Mouse (Mus musculus) kidney, adult 2 months (tissue): ENCODE results near the gene Dera. TPM values are rescaled to one million over a fixed set of nuclear protein-coding genes. Genes with fewer than 3 reads are reported as not detected.

ENCODE experiments used
- DNase-seq: peaks from one replicate; pipeline ENCODE4 v3.0.0; 2021
- H3K27ac ChIP-seq: fragments of 200-500 bp; 2 replicates; pipeline ENCODE4 v1.5.1; 2012; ENCODE audit warnings: low read depth, low read length, control low read depth, inconsistent platforms; ENCODE audit not compliant: insufficient read depth
- H3K27me3 ChIP-seq: fragments of 200-500 bp; replicated peaks from 2 replicates; pipeline ENCODE4 v1.6.1; 2012; ENCODE audit warnings: mild to moderate bottlenecking, moderate library complexity, low read length, inconsistent platforms; ENCODE audit not compliant: control insufficient read depth, insufficient read depth
- H3K36me3 ChIP-seq: fragments of 200-500 bp; 2 replicates; pipeline ENCODE4 v1.6.1; 2012; ENCODE audit warnings: mild to moderate bottlenecking, moderate library complexity, low read length, inconsistent platforms; ENCODE audit not compliant: control insufficient read depth, insufficient read depth
- H3K4me1 ChIP-seq: fragments of 200-500 bp; 2 replicates; pipeline ENCODE4 v1.6.1; 2011; ENCODE audit warnings: low read length; ENCODE audit not compliant: control insufficient read depth, insufficient read depth
- H3K4me3 ChIP-seq: fragments of 200-500 bp; 2 replicates; pipeline ENCODE4 v1.5.1; 2011; ENCODE audit warnings: mild to moderate bottlenecking, low read depth, low read length, control low read depth; ENCODE audit not compliant: insufficient read depth
- CTCF ChIP-seq: fragments of 200-500 bp; conservative IDR thresholded peaks from 2 replicates; pipeline ENCODE4 v1.5.1; 2011; ENCODE audit warnings: low read depth, mild to moderate bottlenecking, control low read depth, low read length, moderate library complexity, mixed read lengths; ENCODE audit not compliant: insufficient read depth, insufficient read length
- POLR2A ChIP-seq: fragments of 200-500 bp; IDR thresholded peaks from one replicate; pipeline ENCODE4 v1.6.1; 2011; ENCODE audit warnings: low read depth, low read length, control low read depth
- WGBS: fragments of 180-500 bp; shearing (Covaris S2); methylation state at CpG from one replicate; pipeline ENCODE4 v1.1.7; 2018; 5-methylcytosine and 5-hydroxymethylcytosine counted together
- polyA plus RNA-seq: library from polyadenylated mRNA; depleted of rRNA; stranded (reverse); fragments of >200 nt; gene quantifications from 2 replicates; pipeline ENCODE4 v1.2.3, GENCODE M21; 2012

Gene Dera
- polyA plus RNA-seq, 1 experiment = 38.2 TPM

DNA sequence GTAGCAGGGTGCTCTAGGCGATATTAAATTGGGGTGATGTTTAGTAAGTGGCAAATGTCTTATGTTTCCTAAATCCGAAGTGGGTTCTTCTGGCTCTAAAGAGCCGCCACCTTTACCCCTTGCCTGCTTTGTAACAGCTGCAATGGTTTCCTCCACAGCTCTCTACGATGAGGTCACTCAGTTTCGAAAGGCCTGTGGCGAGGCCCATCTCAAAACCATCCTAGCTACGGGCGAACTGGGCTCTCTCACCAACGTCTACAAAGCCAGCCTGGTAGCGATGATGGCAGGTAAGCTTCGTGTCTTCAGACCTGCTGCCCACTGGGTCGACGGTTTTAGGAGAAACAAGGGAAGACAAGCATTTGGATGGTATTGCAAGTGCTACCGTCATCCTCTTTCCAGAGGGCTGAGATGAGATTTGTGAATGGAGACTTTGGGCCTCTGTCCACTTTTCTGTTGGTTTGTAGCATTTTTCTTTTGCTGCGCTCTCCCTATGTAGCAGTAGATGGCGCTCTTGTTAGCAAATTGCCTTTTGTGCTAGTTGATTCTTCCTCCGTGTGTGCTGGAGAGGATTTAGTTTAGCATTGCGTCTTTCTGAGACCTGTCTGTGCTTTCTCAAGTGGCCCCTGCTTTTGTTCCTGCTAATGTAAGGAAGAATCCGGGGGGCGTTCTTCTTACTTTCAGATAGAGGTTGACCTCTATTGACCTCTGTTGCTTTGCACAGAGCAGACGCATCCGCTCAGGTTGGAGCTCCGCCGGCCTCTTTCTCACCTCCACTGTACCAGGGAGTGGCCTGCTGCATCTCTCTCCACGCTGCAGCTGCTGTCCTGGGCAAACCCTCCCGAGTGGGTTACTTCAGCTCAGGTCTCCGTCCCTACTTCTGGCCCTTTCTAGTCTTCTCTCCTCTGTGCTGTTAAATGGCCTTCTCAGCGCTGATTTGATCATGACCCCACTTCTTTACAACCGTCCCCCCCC is 42.5 kb downstream of the Dera start:
- no peak for TF ChIP-seq POLR2A
- peak; percentile 38 for TF ChIP-seq CTCF

DNA sequence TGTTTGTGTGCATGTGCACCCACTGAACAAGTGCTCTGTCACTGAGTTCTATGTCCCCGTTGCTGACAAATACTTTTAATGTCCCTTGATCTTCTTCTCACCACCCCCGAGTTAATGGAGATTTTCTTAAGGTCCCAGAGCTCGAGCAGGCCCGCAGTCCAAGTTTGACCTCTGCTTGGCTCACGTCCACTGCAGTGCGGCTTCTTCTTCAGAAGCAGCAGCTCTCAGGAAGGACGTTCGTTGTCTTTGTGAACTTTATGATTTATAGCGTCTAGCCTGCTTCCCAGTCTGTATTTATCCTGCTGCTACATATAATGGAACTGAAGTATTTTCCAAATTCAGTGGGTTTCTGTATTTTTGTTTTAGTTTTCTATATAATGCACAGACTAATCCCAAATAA is 44.9 kb downstream of the Dera start:
- Histone ChIP-seq H3K4me1 (no peaks in the 10 kb centered on the region), H3K27ac (no peak overlapping the region), H3K4me3 (no peak overlapping the region), H3K36me3 (peaks cover 2% of the 10 kb centered on the region; the same call in 1 of the 2 replicates), H3K27me3 (no peaks in the 10 kb centered on the region)
- WGBS = 48% methylated on average over 9 of the region's 9 CpGs
- no peak for TF ChIP-seq POLR2A
- TF ChIP-seq CTCF = no peak
- peak; percentile 41 for DNase-seq

More for the DNA sequence above, 42.5 kb downstream of the Dera start:
- Histone ChIP-seq H3K36me3 (peaks cover 2% of the 10 kb centered on the region; the same call in 1 of the 2 replicates), H3K27ac (no peak overlapping the region), H3K4me1 (no peaks in the 10 kb centered on the region), H3K4me3 (no peak overlapping the region), H3K27me3 (no peaks in the 10 kb centered on the region)
- DNase-seq = peak; percentile 23
- 79% methylated on average over 29 of the region's 29 CpGs for whole genome bisulfite sequencing

DNA sequence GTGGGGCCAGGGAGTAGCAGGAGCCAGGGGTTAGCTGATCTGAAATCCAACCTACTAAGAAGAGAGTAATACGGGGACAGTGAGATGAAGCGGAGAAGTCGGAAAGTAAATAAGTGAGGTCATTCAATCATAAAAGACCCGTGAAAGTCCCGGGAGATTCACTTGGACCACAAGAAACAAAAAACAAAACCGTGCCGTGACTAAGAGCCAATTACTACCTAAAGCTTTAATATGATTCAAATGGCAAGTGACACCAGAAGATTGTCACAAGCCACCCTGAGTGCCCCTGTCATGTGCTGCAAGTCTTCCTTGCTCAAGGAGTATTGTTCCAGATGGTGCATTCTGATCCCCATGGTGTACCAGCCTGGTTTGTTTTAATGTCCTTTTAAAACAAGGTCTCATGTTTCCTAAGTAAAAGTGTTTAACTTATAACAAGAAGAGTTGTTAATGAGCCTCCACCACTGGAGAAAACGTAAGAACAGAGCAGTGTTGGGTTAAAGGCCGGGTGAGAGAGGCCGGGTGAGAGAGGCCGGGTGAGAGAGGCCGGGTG is 49.2 kb downstream of the Dera start:
- Histone ChIP-seq H3K27ac (no peak overlapping the region), H3K36me3 (peaks cover 2% of the 10 kb centered on the region; the same call in 1 of the 2 replicates), H3K27me3 (no peaks in the 10 kb centered on the region), H3K4me3 (no peak overlapping the region), H3K4me1 (no peaks in the 10 kb centered on the region)
- no peak for DNase-seq
- 71% methylated on average over 12 of the region's 12 CpGs for WGBS
- no peak for TF ChIP-seq POLR2A
- TF ChIP-seq CTCF = no peak

DNA sequence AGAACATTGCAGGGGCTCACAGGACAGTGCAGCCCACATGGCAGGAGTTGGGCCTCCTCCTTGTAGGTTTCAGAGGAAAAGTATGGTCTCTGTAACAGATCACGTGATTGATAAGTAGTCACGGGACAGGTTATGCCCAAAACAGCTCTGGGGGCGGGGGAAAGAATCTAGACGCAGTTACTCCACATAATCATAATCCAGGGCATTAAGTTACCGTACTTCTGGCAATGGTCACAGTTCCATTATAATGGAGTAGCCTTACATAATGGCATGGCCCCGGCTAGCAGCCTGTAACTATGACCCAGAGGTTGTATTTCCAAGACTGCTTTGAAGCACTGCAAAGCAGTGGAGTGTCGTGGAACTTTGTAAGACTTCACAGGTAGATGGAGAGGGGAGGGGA is 49.8 kb downstream of the Dera start:
- Histone ChIP-seq H3K36me3 (peaks cover 2% of the 10 kb centered on the region; the same call in 1 of the 2 replicates), H3K4me3 (no peak overlapping the region), H3K27me3 (no peaks in the 10 kb centered on the region), H3K27ac (no peak overlapping the region), H3K4me1 (no peaks in the 10 kb centered on the region)
- no peak for TF ChIP-seq POLR2A
- no peak for TF ChIP-seq CTCF
- 71% methylated on average over 7 of the region's 7 CpGs for WGBS
- DNase-seq = no peak

DNA sequence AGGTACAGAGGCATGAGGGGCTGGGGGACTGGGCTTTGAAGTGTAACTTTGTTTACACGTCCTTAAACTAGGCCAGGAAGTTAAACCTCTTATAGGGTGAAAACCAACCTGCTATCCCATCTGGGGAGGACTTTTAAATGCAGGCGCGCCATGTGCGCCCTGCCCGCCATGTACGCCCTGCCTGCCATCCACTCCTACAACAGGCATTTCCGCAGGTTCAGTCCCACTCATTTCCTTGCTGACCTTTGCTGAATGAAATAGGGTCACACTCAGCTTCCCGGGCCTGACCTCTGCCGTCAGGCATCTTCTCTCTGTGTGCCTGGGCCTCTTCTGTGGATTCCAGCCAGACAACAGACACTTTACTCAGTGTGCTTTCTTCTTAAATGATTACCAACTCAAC is 50.3 kb downstream of the Dera start:
- DNase-seq = peak; percentile 44
- Histone ChIP-seq H3K36me3 (peaks cover 2% of the 10 kb centered on the region; the same call in 1 of the 2 replicates), H3K4me1 (no peaks in the 10 kb centered on the region), H3K4me3 (no peak overlapping the region), H3K27me3 (no peaks in the 10 kb centered on the region), H3K27ac (no peak overlapping the region)
- WGBS = 52% methylated on average over 9 of the region's 9 CpGs
- TF ChIP-seq POLR2A (no peak), CTCF (no peak)

DNA sequence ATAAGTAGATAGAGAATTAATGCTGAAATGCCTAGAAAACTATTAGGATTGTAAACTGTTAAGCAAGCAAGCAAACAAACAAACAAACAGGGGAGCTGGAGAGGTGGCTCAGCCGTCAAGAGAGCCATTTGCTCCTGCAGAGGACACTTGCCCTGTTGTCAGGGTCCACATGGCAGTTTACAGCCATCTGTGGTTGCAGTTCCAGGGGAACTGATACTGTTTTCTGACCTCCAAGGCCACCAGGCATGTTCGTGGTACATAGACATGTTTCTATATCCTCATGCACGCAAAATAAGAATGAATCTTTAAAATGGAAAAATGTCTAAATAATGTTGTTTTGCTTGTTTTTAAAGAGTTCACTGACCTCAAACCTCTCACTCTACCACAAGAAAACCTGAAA is 52.0 kb downstream of the Dera start:
- no peak for DNase-seq

DNA sequence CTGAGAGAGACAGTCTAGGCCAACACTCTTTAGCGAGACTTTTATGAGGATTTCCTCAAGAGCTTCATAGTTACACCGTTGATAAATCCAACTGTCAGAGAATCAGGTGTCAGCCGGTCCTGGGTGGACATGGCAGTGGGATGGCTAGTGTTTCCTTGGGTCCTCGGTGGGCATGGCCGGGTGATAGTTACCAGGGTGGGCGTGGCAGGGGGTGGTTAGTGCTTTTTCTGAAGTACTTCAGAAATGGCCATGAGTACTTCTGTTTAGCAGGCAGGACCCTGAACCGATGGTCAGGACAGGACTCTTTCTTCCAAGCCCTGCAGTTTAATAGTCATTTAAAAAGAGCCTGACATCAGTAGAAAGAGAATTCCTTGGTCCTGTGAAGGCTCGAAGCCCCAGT is 52.5 kb downstream of the Dera start:
- WGBS = 67% methylated on average over 8 of the region's 8 CpGs
- Histone ChIP-seq H3K4me3 (no peak overlapping the region), H3K27me3 (no peaks in the 10 kb centered on the region), H3K36me3 (no peaks in the 10 kb centered on the region), H3K4me1 (0 out of 2 replicates have a peak, but pooled peaks cover 4% of the 10 kb centered on the region), H3K27ac (no peak overlapping the region)
- no peak for DNase-seq
- TF ChIP-seq POLR2A (no peak), CTCF (no peak)

More for the DNA sequence above, 52.0 kb downstream of the Dera start:
- TF ChIP-seq CTCF (no peak), POLR2A (no peak)
- no peak overlapping the region for H3K4me3 ChIP-seq
- no peaks in the 10 kb centered on the region for H3K27me3 ChIP-seq
- H3K36me3 ChIP-seq = no peaks in the 10 kb centered on the region
- WGBS = 88% methylated on average over 3 of the region's 3 CpGs
- H3K27ac ChIP-seq = no peak overlapping the region
- H3K4me1 ChIP-seq = 0 out of 2 replicates have a peak, but pooled peaks cover 4% of the 10 kb centered on the region
